Mouse (Mus musculus) frontal cortex, postnatal 36 days (tissue): Measurements from ENCODE around the gene Epn2.

Source experiments
- DNase-seq, 2 experiments: peaks; one replicate each; pipeline ENCODE4 v3.0.0; 2022; ENCODE audit warnings: low spot score in 2 of 2

The Epn2 gene

DNA sequence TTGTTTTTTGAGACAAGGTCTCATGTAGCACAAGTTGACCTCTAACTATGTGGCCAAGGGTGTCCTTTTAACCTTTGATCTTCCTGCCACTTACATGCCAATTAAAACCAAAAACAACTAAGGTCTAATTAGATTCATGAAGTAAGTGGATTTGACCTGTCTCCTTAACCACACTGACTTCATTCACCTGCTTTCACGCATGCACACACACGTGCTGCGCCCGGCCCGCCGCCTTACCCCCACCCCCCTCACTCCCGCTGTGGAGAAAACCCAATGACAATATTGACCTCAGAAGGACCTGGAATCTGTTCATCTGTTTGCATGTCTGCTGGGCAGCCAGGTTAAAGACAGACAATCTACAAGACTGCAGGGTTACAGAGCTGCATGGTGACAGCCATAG, 38.8 kb downstream of the Epn2 start:
- DNase-seq, result no peak

DNA sequence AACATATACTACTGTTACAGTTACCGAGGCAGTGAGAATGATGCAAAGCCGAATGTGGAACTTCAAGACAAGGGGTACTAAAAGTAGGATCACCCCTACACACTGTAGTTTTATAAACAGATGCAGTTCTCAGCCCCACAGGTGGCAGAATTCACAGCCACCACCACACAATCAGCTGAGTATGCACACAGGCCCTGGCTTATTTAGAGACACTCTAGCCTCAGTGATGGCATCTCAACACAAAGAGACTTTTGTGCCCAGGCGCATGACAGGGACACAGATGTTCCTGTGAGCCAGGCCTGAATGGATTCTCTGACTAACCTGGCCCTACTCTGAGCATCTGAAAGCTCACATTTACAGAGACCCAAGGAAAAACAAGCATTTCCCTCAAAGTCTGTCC, 42.1 kb downstream of the Epn2 start:
- peak in 1 of 2 experiments; percentile 61 for DNase-seq

DNA sequence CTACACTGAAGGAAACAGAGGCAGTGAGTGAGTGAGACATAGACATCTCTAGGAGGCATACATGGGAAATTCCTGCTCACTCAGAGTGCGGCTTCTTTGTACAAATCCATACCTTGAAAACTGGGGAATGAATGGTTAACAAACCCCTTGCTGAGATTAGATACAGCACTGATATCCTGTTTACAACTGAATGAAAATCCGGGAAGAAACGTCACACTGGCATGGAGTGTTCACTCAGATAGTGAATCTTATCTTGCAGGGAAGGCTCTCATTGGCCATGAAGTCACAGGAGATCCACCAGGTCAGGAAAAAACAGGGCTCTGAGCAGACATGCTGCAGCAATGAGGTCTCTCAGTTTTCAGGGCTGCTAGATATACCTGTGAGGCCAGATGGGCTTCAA, 42.5 kb downstream of the Epn2 start:
- DNase-seq, result no peak

DNA sequence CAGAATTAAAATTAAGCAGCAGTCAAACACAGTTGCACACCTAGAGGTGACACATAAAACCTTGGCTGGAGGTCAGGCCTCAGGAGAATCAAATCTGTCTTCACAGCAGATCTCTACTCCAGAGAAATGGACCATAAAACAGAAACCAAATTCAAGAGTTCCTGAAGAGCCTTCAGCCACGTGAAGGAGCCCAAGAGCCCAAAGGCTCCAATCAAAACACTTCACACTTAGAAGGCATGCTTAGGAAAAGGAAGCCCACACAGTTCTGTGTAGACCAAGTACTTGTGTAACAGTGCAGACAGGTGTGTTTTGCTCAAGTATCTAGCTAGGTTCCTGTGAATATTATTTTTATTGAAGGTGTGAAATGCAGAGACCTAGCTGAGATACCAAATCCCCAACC, 44.0 kb downstream of the Epn2 start:
- DNase-seq, result no peak

DNA sequence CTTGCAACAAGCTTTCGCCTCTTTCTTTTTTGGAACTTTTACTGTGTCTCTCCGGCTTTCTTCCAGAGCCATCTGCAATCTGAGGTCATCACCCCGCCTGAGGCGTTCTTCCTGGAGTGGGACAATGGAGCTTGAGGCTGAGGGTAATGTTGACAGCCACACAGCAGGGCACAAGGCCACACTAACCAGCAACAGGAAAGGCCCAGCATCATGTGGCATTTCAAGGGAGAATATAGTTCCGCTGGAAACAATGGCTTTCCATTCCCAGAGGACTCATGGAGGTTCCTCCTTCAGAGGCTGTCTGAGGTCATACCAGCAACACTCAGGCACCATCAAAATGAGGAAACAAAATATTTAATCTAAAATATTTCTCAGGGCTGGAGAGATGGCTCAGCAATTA, 45.9 kb downstream of the Epn2 start:
- DNase-seq, result no peak

DNA sequence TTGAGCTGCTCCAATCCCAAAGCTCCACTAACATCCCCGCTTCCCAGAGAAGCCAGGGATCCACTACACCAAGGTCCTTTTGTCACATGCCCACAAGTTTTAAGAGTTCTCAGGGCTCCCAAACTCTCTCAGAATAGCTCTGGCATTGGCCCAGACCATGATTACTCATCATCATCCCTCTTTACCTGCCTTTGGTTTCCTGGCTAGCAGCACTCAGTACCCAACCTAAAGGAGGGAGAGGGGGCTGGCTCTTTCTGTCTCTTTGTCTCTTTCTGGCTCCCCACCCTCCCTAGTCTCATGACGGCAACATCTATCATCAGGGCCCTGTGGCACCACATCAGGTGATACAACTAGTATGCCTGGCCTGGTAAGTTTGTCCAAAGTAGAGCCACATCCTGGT, 46.7 kb downstream of the Epn2 start:
- no peak for DNase-seq

DNA sequence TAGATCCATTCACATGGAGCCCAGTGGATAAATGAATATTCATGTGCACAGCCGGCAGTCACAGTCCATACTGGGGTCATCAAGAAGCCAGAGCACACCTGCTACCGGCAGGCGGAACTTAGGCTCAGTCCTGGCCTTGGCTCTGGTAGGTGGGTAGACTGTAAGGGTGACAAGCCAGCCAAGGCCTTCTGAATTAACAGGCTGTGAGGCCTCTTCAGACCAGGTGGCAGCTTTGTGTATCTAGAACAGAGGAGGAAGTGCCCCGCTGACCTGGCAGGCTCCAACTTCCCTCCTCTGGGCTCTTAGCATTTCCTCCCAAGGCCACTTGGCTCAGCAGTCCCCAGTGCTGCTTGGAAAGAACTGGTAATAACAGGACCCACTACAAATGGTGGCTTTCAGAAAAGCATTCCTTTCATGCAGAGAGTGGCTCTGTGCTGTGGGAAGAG, 50.2 kb downstream of the Epn2 start:
- peak in 1 of 2 experiments; percentile 49 for DNase-seq

DNA sequence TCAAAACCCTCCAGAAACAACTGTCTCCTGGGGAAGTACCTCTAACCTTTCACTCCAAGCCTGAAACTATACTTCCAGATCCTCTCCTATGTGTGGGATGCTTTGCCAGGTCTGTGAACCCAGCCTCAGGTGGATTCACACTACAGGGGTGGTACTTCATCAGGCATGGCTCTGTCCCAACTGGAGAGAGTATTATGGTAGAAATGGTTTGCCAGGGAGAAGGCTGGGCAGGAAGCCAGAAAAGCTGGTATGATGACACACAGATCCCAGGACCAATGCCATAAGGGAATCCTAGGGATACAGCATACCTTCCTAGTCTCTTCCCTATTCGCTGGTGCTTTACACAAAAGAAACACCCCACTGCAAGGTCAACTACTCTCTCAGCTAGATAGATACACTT, 52.6 kb downstream of the Epn2 start:
- no peak for DNase-seq

DNA sequence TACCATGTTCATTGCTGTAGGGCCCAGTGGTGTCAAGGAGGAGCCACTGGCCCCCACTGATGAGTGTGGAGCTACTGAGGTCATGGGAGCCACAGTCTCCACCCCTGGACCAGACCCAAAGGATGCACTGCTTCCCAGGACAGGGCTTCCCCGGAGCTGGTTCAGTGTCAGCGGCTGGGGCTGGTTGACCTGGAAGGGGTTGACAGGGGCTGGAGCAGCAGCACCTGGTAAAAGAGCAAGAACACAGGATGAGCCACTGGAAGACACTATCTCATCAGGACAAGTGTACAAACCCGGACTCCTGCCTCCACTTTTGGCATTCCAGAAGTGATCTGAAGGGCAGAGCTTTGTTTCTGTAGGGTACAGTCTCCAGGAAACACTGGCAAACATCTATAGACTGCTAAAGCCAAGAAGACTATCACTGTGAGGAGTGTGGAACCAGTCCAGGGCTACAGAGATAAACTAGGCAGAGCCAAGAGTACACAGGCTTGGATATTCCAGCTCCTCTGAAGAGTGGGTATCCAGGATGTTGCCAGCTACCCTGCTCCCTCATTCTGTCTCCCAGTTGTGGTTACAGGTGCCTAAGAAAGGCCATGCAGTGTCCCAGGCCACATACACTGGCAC, 59.9 kb downstream of the Epn2 start:
- no peak for DNase-seq

DNA sequence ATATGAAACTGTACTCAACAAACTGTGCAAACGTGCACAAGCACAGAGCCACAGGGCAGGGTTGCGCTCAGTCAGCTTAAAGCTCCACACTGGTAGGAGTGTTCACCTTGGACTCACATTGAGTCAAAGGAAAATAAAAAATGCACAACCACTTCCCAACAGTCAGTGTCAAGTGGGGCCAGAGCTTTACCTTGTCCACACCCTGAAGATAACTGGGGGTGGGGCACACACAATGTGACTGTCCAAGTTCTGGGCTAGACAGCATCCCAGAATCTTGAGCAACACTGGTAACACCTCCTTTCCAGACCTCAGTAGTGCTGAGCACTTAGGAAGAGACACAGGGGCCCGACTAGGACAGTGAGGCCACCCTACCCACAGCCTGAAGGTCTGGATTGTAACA, 60.6 kb downstream of the Epn2 start:
- no peak for DNase-seq

DNA sequence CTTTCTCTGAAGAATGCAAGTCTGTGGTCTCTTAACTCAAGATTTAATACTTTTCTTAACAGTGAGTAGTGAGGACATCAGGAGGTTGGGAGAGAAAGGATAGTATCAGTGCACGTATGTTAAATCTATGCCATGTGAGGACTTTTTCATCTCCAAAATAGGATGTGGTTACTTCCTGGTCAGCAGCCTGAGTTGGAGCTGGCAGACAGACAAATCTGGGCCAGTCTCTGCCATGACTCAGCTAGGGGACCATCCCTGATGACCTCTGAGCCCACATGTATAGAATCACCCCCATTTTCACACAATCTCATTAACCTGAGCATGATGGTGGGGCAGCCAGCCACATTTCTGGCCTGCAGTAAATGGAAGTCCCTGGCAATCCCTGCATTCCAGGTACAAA, 61.5 kb downstream of the Epn2 start:
- no peak for DNase-seq

DNA sequence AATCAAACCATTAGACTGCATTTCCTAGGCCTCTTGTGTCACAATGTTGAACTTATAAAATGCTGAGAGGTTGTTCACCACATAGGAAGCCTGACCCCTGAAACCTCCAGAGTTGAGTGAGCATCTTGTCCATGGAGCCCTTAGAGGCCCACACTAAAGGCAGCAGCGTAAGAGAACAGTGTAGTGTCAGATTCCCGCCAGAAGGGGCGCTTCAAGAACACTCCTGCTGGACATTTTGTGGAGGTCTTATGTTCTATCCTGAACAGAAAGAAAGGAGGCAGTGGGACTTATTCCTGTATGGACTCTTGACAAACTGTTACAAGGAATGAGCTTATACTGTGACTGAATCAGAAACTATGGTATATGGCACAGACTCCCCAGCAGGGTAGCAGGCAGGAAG, 64.5 kb downstream of the Epn2 start:
- no peak for DNase-seq

DNA sequence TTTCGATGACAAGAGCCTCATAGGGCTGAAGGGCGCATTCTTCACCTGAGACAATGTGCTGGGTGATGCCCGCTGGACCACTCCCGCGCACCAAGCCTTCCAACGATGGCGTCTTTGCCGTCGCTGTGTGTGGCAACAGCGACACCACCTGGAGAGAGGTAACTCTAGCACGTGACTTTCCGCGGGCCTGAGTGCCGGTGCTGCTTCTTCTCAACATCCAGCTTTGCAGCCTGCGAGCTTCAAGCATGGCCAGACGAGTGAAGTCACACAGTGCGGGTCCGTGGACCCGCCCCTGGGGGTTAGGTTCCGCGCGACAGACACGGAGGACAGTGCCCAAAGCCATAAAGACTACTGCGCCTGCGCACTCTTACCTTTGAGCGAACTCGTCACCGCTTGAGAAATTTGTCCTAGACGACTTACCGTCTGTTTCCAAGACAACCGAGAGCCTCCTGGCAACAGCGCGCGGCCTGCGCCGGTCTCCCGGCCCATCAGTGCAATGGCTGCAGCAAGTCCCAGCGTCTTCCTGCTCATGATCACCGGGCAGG, 74.7 kb downstream of the Epn2 start, which contains the start of gene B9d1:
Gene B9d1 (plus strand): TSS at position 432 of the 545 bp plus-strand sequence.
- peak; percentile 99 to 100 for DNase-seq

DNA sequence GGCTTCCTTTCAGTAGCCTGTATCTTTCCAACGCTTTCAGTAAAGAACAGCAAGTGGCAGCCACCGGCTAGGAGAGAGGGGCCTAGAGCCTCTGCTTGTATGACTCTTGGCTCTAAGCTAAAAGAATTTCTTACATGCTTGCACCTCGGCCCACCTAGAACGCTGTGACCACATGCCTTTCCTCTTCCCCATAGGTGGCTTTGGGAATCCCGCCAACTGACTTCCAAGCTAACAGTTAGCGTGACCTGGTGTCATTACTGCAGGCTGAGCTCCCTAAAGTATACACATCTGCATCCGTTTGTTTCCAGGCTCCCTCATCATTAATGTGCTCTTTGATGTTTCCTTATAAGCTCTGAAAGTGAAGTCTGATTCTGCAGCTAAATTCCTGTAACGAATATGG, 75.6 kb downstream of the Epn2 start:
- DNase-seq, result no peak

DNA sequence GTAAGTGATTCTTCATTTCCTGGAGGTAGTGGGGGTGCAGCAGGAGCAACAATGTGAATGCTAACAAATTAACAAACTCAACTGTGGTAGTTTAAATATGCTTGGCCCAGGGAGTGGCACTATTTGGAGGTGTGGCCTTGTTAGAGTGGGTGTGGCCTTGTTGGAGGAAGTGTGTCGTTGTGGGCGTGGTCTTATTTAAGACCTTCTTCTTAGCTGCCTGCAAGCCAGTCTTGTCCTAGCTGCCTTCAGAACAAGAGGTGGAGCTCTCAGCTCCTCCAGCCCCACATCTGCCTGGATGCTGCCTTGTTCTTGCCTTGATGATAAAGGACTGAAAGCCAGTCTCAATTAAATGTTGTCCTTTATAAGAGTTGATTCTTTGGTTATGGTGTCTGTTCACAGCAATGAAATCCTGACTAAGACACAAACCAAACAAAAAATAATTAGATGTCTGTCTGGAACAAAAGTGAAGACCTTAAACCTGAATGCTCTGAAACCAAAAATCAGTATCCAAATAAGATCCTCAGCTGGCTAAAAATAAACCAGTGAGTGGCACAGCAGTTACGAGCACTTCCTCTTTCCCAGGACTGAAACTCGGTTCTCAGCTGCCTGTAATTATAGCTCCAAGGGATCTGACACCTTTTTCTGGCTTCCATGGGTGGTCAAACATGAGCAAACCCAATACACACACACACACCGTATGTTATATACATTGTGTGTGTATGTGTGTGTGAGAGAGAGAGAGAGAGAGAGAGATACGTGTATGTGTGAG, 80.6 kb downstream of the Epn2 start:
- DNase-seq, result no peak

DNA sequence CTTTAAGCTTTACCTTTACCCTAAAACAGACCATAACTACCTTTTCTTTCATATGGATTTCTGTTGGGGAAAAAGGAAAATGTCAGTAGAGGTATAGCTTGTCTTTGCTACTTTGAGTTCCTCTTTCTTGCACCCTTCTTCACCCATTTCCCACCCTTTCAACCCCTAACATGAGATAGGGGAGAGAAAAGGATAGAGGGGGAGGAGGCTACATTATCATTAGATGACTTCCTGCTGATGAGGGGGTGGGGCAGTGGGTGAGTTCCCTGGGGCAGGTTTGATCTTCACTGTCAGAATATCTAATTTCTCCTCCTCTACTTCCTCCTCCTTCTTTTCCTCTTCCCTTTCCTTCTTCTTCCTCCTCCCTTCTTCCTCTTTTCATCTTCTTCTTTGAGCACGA, 82.0 kb downstream of the Epn2 start:
- DNase-seq, result no peak

DNA sequence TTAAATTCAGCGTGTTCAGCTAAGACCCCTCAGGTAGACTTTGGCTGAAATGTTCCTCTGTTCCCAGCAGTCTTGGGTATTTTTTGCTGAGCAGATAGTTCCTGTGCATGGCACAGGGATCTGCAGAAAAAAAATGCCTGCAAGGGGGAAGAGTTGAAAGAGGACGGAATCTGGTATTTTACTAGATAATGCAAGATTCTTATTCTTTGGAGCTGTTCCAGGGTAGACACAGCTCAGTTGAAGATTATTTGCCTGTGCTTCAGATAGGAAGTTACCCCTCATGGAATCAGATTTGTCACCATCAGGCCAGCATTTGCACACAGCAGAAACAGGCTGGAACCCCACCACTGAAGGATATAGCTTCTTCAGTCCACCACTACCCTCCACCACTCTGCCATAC, 84.0 kb downstream of the Epn2 start:
- DNase-seq, result no peak

DNA sequence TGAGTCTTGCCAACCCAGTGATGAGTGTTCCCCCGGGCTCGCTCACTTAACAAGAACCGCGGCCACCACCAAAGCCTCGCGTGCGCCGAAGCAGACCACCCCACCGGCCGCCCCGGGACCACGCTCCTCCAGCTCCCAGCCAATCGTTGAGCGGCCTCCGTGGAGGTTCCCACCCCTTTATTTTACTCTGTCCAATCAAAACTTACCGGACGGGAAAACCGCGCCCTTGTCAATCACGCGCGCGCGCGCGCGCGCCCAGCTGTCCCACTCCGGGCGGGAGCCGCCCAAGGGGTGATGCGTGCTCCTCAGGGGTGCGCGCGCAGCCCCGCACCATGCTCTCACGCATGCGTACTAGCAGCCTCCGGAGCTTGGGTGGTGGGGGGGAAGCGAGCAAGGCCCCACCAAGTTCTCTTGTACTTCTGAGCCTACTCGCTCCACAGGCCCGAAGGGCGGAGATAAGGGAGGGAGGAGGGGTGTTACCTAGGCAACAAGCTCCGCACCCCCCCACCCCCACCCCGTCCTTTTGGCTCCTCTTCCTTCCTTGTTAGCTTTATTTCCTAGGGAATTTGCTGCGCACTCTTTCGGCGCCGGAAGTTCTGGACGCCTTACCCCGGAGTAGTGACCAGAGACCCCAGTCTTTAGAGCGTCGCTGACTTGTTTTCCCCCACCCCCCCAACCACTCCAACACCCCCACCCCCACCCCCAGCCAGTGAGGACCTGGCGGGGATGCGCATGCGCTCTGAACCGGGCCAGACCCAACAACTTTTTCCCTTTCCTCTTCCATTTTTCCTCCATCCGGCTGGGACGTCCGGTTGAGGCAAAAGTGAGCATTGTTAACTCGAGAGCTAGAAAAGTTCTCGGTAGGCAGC, 85.1 kb downstream of the Epn2 start, which contains the start of gene Mapk7:
Gene Mapk7 (minus strand): TSS at position 278 of the 869 bp plus-strand sequence.
- DNase-seq, result peak; percentile 94 to 95

DNA sequence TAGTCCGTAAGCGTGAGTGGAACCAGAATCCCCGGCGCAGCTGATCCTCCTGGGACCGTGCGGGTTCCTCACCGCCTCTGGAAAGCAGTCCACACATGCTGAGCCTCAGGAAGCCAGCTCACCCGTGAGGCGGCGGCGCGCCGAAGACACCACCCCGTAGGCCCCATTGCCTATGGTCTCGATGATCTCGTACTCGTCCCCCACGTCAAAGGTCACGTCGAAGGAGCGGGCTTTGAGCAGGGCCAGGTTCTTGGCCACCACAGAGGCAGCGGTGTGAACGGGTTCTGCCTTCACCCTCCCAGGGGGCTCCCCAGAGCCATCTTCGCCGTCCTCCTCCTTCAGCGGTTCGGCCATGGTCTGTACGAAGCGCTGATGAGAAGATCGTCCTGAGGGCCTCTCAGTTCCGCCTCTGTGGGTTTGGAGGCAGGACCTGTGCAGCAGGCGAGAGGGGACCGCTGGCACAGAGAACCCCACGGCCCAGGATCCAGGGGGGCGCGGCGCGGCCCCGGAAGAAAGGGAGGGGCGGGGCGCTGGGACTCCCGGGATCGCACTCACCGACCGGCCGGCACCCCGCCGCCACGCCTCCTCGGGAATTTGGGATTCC, 85.9 kb downstream of the Epn2 start:
- peak in 1 of 2 experiments; percentile 53 for DNase-seq

DNA sequence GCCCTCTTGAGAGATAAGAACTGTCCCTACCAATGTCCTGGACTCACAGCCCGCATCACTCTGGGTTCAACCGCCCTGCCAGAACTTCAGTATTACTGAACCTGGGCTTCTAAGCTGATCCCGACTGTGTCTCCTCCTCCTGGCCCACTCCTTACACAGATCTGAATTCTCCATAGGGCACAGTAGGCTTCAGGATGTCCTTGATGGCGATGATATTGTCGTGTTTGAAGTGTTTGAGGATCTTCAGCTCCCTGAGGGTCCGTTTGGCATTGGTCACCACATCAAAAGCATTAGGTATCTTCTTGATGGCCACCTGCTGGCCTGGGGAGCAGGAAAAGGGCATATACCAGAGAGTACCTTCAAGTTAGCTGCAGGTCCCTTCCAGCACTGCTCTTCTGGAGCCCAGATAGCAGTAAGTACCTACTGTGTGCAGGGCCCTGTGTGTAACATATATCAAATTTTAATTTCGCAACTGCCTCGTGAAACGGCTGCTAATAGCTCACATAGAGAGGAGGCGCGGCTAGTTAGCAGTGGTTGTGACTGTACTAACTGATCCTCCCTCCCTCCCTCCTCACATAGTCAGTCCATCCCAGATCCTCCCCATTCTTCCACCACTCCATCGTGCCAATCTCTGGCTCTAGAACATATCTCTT, 86.6 kb downstream of the Epn2 start:
- DNase-seq, result no peak

DNA sequence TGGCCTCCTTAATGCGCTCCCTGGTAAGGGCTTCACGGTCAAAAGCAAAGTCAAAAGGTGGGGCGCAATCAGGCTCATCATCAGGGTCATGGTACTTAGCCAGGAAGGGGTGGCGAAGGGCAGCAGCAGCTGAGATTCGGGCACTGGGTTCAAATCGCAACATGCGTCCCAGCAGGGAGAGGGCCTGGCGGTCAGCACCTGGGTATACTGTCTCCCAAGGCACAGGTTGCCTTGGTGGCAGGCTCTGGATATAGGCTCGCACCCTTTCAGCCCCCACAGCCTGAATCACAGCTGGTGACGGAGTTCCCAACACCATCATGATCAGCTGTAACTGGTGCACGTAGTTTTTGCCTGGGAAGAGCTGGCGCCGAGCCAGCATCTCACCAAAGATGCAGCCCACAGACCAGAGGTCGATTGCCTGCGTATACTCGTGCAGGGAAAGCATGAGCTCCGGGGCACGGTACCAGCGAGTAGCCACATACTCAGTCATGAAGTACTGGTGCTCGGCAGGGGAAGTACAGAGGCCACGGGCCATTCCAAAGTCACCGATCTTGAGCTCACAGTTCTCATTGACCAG, 88.5 kb downstream of the Epn2 start:
- DNase-seq, result no peak
